Mouse (Mus musculus) megakaryocyte, embryonic 14.5 days (primary cell): Measurements from ENCODE around the gene Erich6.

ENCODE experiments used
- FLI1 ChIP-seq: IDR thresholded peaks from 2 replicates; pipeline ENCODE4 v1.6.1; 2012; ENCODE audit warnings: low read length, inconsistent platforms, mixed read lengths
- GATA1 ChIP-seq: IDR thresholded peaks from 3 replicates; pipeline ENCODE4 v1.6.1; 2012; ENCODE audit warnings: mixed read lengths, low read length, inconsistent platforms, borderline replicate concordance

DNA sequence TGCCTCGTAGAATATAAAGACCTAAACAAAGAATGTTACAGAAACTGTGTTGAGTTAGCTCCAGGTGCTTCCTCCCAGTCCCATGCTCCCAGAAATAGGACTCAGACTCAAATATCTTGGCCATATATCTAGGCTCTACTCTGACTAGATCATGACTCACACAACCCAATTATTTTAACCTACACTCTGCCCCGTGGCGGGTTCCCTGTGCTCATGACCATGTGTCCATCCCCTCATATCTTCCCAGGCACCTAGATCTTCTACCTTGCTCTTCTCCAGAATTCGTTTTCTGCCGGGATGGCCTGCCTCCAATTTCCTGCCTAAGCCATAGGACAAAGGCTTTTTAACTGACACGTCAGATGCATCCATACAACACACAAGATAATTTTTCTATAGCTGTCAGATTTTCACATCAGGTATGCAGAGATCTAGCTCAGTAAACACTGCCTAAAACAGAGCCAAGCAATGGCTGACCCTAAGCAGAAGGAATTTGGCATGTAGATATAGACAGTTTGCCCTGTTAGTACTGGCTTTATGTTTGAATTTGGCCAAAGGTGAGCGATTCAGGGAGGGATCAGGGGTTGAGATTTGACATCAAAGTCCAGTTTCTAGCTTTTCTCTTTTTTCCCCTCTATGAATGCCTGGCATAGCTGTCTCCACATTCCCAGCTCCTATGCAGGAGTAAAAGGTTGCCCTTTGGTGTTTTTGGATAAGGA is 49.4 kb upstream of the Erich6 start:
- no peak for TF ChIP-seq GATA1
- TF ChIP-seq FLI1 = no peak
